In the genomic region with DNA sequence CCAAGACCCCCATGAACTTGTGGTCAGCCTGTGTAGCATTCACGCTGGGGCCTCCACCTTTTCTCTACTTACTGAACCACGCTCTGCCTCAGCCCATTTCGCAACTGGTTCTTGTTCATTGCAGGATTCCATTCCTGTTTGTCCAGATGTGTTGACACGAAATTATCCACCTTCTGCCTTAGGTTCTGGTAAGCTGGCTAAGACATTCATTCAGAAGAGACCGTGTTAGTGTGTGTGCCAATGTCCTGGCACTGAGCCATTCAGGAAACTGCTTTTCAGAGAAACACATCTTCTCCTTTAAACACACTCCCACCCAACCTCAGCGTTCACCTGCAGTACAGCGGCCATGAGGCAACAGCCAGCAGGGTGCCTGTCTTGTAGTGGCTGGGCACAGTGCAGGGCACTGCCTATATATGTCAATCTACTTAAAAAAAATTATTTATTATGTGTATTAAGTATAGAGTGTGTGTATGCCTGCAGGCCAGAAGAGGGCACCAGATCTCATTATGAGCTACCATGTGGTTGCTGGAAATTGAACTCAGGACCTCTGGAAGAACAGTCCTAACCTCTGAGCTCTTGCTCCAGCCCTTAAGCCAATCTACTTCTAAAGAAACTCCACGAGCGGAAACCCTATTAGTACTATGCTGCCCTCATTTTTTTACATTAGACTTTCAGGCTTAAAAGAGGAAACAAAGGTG, we compare ENCODE assay signal across 15 mouse cellular contexts. TPM values are rescaled to one million over a fixed set of nuclear protein-coding genes. Genes with fewer than 3 reads are reported as not detected.
DNase-seq lines count a peak whose midpoint lies in the region; ATAC-seq and TF ChIP-seq lines count a peak whose summit lies in the region.
"Had no signal": no experiment of that assay in that cellular context is flagged by ENCODE, and none has a peak within 500 bp of the region (broad histone marks: within the 10 kb centered on the region; RNA-seq: fewer than 3 reads in every experiment).

No protein-coding gene starts in this region.

- peaks cover 57% of the 10 kb centered on the region for H3K36me3 ChIP-seq in hindbrain, embryonic 13.5 days
- H3K36me3 ChIP-seq in hindbrain, embryonic 12.5 days = peaks cover 53% of the 10 kb centered on the region
- H3K36me3 ChIP-seq in lung, embryonic 14.5 days (ENCODE audit: insufficient read depth) = peaks cover 48% of the 10 kb centered on the region
- peaks cover 3% of the 10 kb centered on the region; the same call in 1 of the 2 replicates for H3K36me3 ChIP-seq in lung, postnatal 0 days (ENCODE audit: insufficient read depth, low read length)
- peaks cover 34% of the 10 kb centered on the region for H3K36me3 ChIP-seq in thymus, adult 2 months (ENCODE audit: control insufficient read depth, insufficient read depth, low read length)

- H3K27me3 ChIP-seq in hindbrain, embryonic 13.5 days = no peaks in the 10 kb centered on the region
- no peaks in the 10 kb centered on the region for H3K27me3 ChIP-seq in hindbrain, embryonic 12.5 days
- H3K27me3 ChIP-seq in lung, embryonic 14.5 days (ENCODE audit: insufficient read depth, low read length) = no peaks in the 10 kb centered on the region
- no peaks in the 10 kb centered on the region for H3K27me3 ChIP-seq in lung, postnatal 0 days (replicated peaks; ENCODE audit: insufficient read depth, low read length)
- no peaks in the 10 kb centered on the region for H3K27me3 ChIP-seq in thymus, adult 2 months (ENCODE audit: control insufficient read depth, insufficient read depth, low read length)
- H3K27me3 ChIP-seq: liver, embryonic 15.5 days had no signal

- H3K4me2 ChIP-seq in hindbrain, embryonic 13.5 days = no peak overlapping the region
- no peak overlapping the region for H3K4me2 ChIP-seq in hindbrain, embryonic 12.5 days (replicated peaks)
- H3K4me2 ChIP-seq in lung, embryonic 14.5 days = no peak overlapping the region
- no peak overlapping the region for H3K4me2 ChIP-seq in lung, postnatal 0 days (replicated peaks; ENCODE audit: low read depth, low read length)
- H3K4me2 ChIP-seq: liver, embryonic 15.5 days had no signal

- 0 out of 2 replicates have a peak overlapping the region, but pooled peaks have one; percentile 2 for H3K4me3 ChIP-seq in hindbrain, embryonic 13.5 days
- H3K4me3 ChIP-seq in hindbrain, embryonic 12.5 days = no peak overlapping the region
- H3K4me3 ChIP-seq in lung, embryonic 14.5 days (ENCODE audit: low read depth, low read length) = no peak overlapping the region
- no peak overlapping the region for H3K4me3 ChIP-seq in lung, postnatal 0 days (ENCODE audit: low read depth, low read length)
- no peak overlapping the region for H3K4me3 ChIP-seq in thymus, adult 2 months (ENCODE audit: control insufficient read depth, insufficient read depth, low read length)
- H3K4me3 ChIP-seq: liver, embryonic 15.5 days had no signal

- no peak for DNase-seq in lung, embryonic 14.5 days
- DNase-seq in lung, postnatal 0 days (ENCODE audit: low spot score) = no peak
- peak; percentile 35 for DNase-seq in ZHBTc4 (ENCODE audit: low read depth, low spot score)
- no peak for DNase-seq in left cerebral cortex, postnatal 4 days
- no peak for DNase-seq in thymus, adult 2 months
- DNase-seq: gastrocnemius, postnatal 25 days; heart, postnatal 14 days; thymus, postnatal 25 days had no signal

- WGBS in hindbrain, embryonic 13.5 days = 96% methylated on average over 9 of the region's 9 CpGs
- 95% methylated on average over 9 of the region's 9 CpGs for WGBS in hindbrain, embryonic 12.5 days
- WGBS in lung, embryonic 14.5 days = 87% methylated on average over 9 of the region's 9 CpGs
- 89% methylated on average over 9 of the region's 9 CpGs for WGBS in lung, postnatal 0 days
- WGBS in thymus, adult 2 months = 85% methylated on average over 9 of the region's 9 CpGs

- peak; percentile 30 for TF ChIP-seq CTCF in lung, embryonic 14.5 days (IDR thresholded peaks at IDR 0.05; ENCODE audit: low read depth)
- TF ChIP-seq CTCF in lung, postnatal 0 days (IDR thresholded peaks at IDR 0.05) = no peak
- no peak for TF ChIP-seq CTCF in thymus, adult 2 months (IDR thresholded peaks at IDR 0.05; ENCODE audit: borderline replicate concordance, control insufficient read depth, extremely low read depth, insufficient read depth, low read length, poor library complexity)

- H3K9me3 ChIP-seq in hindbrain, embryonic 13.5 days = no peaks in the 10 kb centered on the region
- H3K9me3 ChIP-seq in hindbrain, embryonic 12.5 days (replicated peaks) = no peaks in the 10 kb centered on the region
- no peaks in the 10 kb centered on the region for H3K9me3 ChIP-seq in lung, embryonic 14.5 days (ENCODE audit: low read depth, low read length)
- H3K9me3 ChIP-seq in lung, postnatal 0 days (ENCODE audit: low read length) = no peaks in the 10 kb centered on the region
- H3K9me3 ChIP-seq: embryonic facial prominence, embryonic 10.5 days; G1E; liver, embryonic 15.5 days had no signal

- TF ChIP-seq EP300 in lung, postnatal 0 days (IDR thresholded peaks at IDR 0.05) = no peak

- H3K9ac ChIP-seq in hindbrain, embryonic 13.5 days = no peak overlapping the region
- H3K9ac ChIP-seq in hindbrain, embryonic 12.5 days = no peak overlapping the region
- no peak overlapping the region for H3K9ac ChIP-seq in lung, embryonic 14.5 days
- H3K9ac ChIP-seq in lung, postnatal 0 days (replicated peaks; ENCODE audit: low read depth) = no peak overlapping the region
- H3K9ac ChIP-seq: liver, embryonic 15.5 days had no signal

- no peak for ATAC-seq in hindbrain, embryonic 13.5 days (ENCODE audit: low FRiP score)
- ATAC-seq in hindbrain, embryonic 12.5 days (ENCODE audit: low FRiP score) = no peak
- no peak for ATAC-seq in lung, embryonic 14.5 days (ENCODE audit: insufficient read depth)
- no peak for ATAC-seq in lung, postnatal 0 days
- ATAC-seq: forebrain, embryonic 14.5 days; midbrain, embryonic 16.5 days had no signal

- intact Hi-C loops in left cerebral cortex, postnatal 4 days (cut with DNase I) = no loop called here

- no peak for TF ChIP-seq POLR2A in thymus, adult 2 months (IDR thresholded peaks at IDR 0.05; ENCODE audit: control insufficient read depth, extremely low read depth, insufficient read depth, low read length, poor library complexity)

- peaks cover 19% of the 10 kb centered on the region for H3K4me1 ChIP-seq in hindbrain, embryonic 13.5 days (replicated peaks)
- peaks cover 20% of the 10 kb centered on the region for H3K4me1 ChIP-seq in hindbrain, embryonic 12.5 days
- H3K4me1 ChIP-seq in lung, embryonic 14.5 days (ENCODE audit: insufficient read depth) = no peaks in the 10 kb centered on the region
- peaks cover 4% of the 10 kb centered on the region; the same call in 1 of the 2 replicates for H3K4me1 ChIP-seq in lung, postnatal 0 days (ENCODE audit: insufficient read depth, low read depth, low read length)
- 0 out of 2 replicates have a peak, but pooled peaks cover 3% of the 10 kb centered on the region for H3K4me1 ChIP-seq in thymus, adult 2 months (replicated peaks; ENCODE audit: control insufficient read depth, insufficient read depth, low read length)

- H3K27ac ChIP-seq in hindbrain, embryonic 13.5 days = no peak overlapping the region
- H3K27ac ChIP-seq in hindbrain, embryonic 12.5 days = no peak overlapping the region
- no peak overlapping the region for H3K27ac ChIP-seq in lung, embryonic 14.5 days (ENCODE audit: low read depth)
- no peak overlapping the region for H3K27ac ChIP-seq in lung, postnatal 0 days (ENCODE audit: low read length)
- H3K27ac ChIP-seq in thymus, adult 2 months (ENCODE audit: control insufficient read depth, insufficient read depth, low read length) = no peak overlapping the region
- H3K27ac ChIP-seq: embryonic facial prominence, embryonic 10.5 days; liver, embryonic 15.5 days had no signal

RNA-seq across cellular contexts. Expression of gene Bod1, which starts 2.4 kb away (rescaled TPM):
- polyA plus RNA-seq in hindbrain, embryonic 13.5 days (2015; fragmentation: Nextera tagmentation; extraction: Ambion mirVana) = 152 and 153 TPM in 2 replicates
- 146 and 162 TPM in 2 replicates for polyA plus RNA-seq in hindbrain, embryonic 12.5 days (2016; fragmentation: Nextera tagmentation; extraction: Ambion mirVana)
- 98.3 and 113 TPM in 2 replicates for polyA plus RNA-seq in lung, embryonic 14.5 days (2014; fragmentation: Nextera tagmentation; extraction: Ambion mirVana)
- 51.1 and 53.2 TPM in 2 replicates for polyA plus RNA-seq in lung, postnatal 0 days (2015; fragmentation: Nextera tagmentation; extraction: Ambion mirVana)
- total RNA-seq in left cerebral cortex, postnatal 4 days (2021) = 10 to 100 TPM; 96.7 to 99.4 TPM
- polyA plus RNA-seq in thymus, adult 2 months (2012; rRNA removed) = 39.3 and 40.3 TPM in 2 replicates
